Mouse (Mus musculus) midbrain, embryonic 10.5 days (tissue): Measurements from ENCODE around the gene Tmod3. TPM values are rescaled to one million over a fixed set of nuclear protein-coding genes. Genes with fewer than 3 reads are reported as not detected.

Source experiments
- DNase-seq: peaks from one replicate; pipeline ENCODE4 v3.0.0-alpha.2; 2017; ENCODE audit warnings: low spot score
- H3K27ac ChIP-seq: fragments of 300-500 bp; sonication (generic); replicated peaks from 2 replicates; pipeline ENCODE4 v1.5.1; 2016; ENCODE audit warnings: mild to moderate bottlenecking
- H3K27me3 ChIP-seq: fragments of 300-500 bp; sonication (generic); 2 replicates; pipeline ENCODE4 v1.6.1; 2016; ENCODE audit warnings: low read depth, mild to moderate bottlenecking; ENCODE audit not compliant: poor library complexity, severe bottlenecking
- H3K36me3 ChIP-seq: fragments of 300-500 bp; sonication (generic); 2 replicates; pipeline ENCODE4 v1.6.1; 2016; ENCODE audit warnings: mild to moderate bottlenecking, moderate library complexity
- H3K4me1 ChIP-seq: fragments of 300-500 bp; sonication (generic); 2 replicates; pipeline ENCODE4 v1.6.1; 2016
- H3K4me3 ChIP-seq: fragments of 300-500 bp; sonication (generic); 2 replicates; pipeline ENCODE4 v1.5.1; 2016; ENCODE audit warnings: mild to moderate bottlenecking, moderate library complexity
- H3K9me3 ChIP-seq: fragments of 300-500 bp; sonication (generic); replicated peaks from 2 replicates; pipeline ENCODE4 v1.6.1; 2016; ENCODE audit warnings: mild to moderate bottlenecking
- WGBS: fragments of 180-500 bp; shearing (Covaris S2); methylation state at CpG from one replicate; pipeline ENCODE4 v1.1.7; 2016; 5-methylcytosine and 5-hydroxymethylcytosine counted together
- polyA plus RNA-seq: library from polyadenylated mRNA; unstranded; fragments of >200 nt; fragmentation: Nextera tagmentation; extraction: Ambion mirVana; gene quantifications from 2 replicates; pipeline ENCODE4 v1.2.1, GENCODE M21; 2016

Tmod3 gene
- polyA plus RNA-seq, 1 experiment from 2014 or later = 90.8 TPM

- no peaks in the 10 kb centered on the region for H3K27me3 ChIP-seq
- peaks cover 35% of the 10 kb centered on the region for H3K36me3 ChIP-seq
- no peak for DNase-seq
- no peaks in the 10 kb centered on the region for H3K9me3 ChIP-seq
- whole genome bisulfite sequencing = 91% methylated on average over 5 of the region's 5 CpGs
- no peak overlapping the region for H3K4me3 ChIP-seq
- H3K27ac ChIP-seq = no peak overlapping the region
- H3K4me1 ChIP-seq = no peaks in the 10 kb centered on the region
These were observed 11.8 kb upstream of the Tmod3 start for GRCm38 (mm10) chr9:75571036-75571942.

- DNase-seq = no peak
- 93% methylated on average over 6 of the region's 6 CpGs for WGBS
- Histone ChIP-seq H3K27me3 (no peaks in the 10 kb centered on the region), H3K4me1 (no peaks in the 10 kb centered on the region), H3K9me3 (no peaks in the 10 kb centered on the region), H3K36me3 (peaks cover 8% of the 10 kb centered on the region), H3K27ac (no peak overlapping the region), H3K4me3 (no peak overlapping the region)
These were observed 8.9 kb upstream of the Tmod3 start for GRCm38 (mm10) chr9:75568399-75568798.

GRCm38 (mm10) chr9:75564892-75565291, 5.4 kb upstream of the Tmod3 start:
- no peaks in the 10 kb centered on the region for H3K27me3 ChIP-seq
- H3K4me1 ChIP-seq = peaks cover under 1% of the 10 kb centered on the region; the same call in 1 of the 2 replicates
- H3K27ac ChIP-seq = no peak overlapping the region
- no peaks in the 10 kb centered on the region for H3K9me3 ChIP-seq
- no peak overlapping the region for H3K4me3 ChIP-seq
- 85% methylated on average over 6 of the region's 6 CpGs for WGBS
- no peak for DNase-seq
- H3K36me3 ChIP-seq = no peaks in the 10 kb centered on the region

- no peak for DNase-seq
- Histone ChIP-seq H3K27ac (no peak overlapping the region), H3K4me3 (no peak overlapping the region), H3K9me3 (no peaks in the 10 kb centered on the region), H3K27me3 (no peaks in the 10 kb centered on the region), H3K36me3 (no peaks in the 10 kb centered on the region), H3K4me1 (peaks cover 10% of the 10 kb centered on the region)
- whole genome bisulfite sequencing = 87% methylated on average over 6 of the region's 6 CpGs
These were observed 4.2 kb upstream of the Tmod3 start for GRCm38 (mm10) chr9:75563622-75564021.

GRCm38 (mm10) chr9:75563176-75563575, 3.7 kb upstream of the Tmod3 start:
- H3K4me1 ChIP-seq = peaks cover 15% of the 10 kb centered on the region
- H3K4me3 ChIP-seq = no peak overlapping the region
- no peak overlapping the region for H3K27ac ChIP-seq
- H3K27me3 ChIP-seq = no peaks in the 10 kb centered on the region
- DNase-seq = no peak
- H3K36me3 ChIP-seq = no peaks in the 10 kb centered on the region
- no peaks in the 10 kb centered on the region for H3K9me3 ChIP-seq
- WGBS = 66% methylated on average over 2 of the region's 2 CpGs

GRCm38 (mm10) chr9:75561040-75561669, 1.7 kb upstream of the Tmod3 start:
- Histone ChIP-seq H3K9me3 (no peaks in the 10 kb centered on the region), H3K27me3 (no peaks in the 10 kb centered on the region), H3K36me3 (no peaks in the 10 kb centered on the region), H3K27ac (no peak overlapping the region), H3K4me3 (no peak overlapping the region), H3K4me1 (peaks cover 21% of the 10 kb centered on the region)
- 89% methylated on average over 13 of the region's 13 CpGs for WGBS
- DNase-seq = no peak

- Histone ChIP-seq H3K36me3 (no peaks in the 10 kb centered on the region), H3K9me3 (no peaks in the 10 kb centered on the region), H3K27ac (no peak overlapping the region), H3K4me3 (no peak overlapping the region), H3K27me3 (no peaks in the 10 kb centered on the region), H3K4me1 (peaks cover 21% of the 10 kb centered on the region)
- DNase-seq = no peak
These were observed 896 bp upstream of the Tmod3 start for GRCm38 (mm10) chr9:75560353-75560752.

- peak overlapping the region; percentile 82 for H3K4me3 ChIP-seq
- no peak for DNase-seq
- peak overlapping the region; percentile 88 for H3K27ac ChIP-seq
- H3K9me3 ChIP-seq = no peaks in the 10 kb centered on the region
- H3K27me3 ChIP-seq = no peaks in the 10 kb centered on the region
- no peaks in the 10 kb centered on the region for H3K36me3 ChIP-seq
- under 1% methylated on average over 47 of the region's 47 CpGs for WGBS
- H3K4me1 ChIP-seq = peaks cover 21% of the 10 kb centered on the region
These were observed 495 bp downstream of the Tmod3 start for GRCm38 (mm10) chr9:75558812-75559511.

- Histone ChIP-seq H3K36me3 (no peaks in the 10 kb centered on the region), H3K9me3 (no peaks in the 10 kb centered on the region), H3K27me3 (no peaks in the 10 kb centered on the region), H3K4me3 (peak overlapping the region; percentile 82), H3K4me1 (peaks cover 21% of the 10 kb centered on the region), H3K27ac (no peak overlapping the region; the same call in 1 of the 2 replicates)
- WGBS = 30% methylated on average over 3 of the region's 3 CpGs
- no peak for DNase-seq
These were observed 1.1 kb downstream of the Tmod3 start for GRCm38 (mm10) chr9:75558360-75558759.

GRCm38 (mm10) chr9:75553719-75554118, 5.7 kb downstream of the Tmod3 start:
- Histone ChIP-seq H3K27ac (no peak overlapping the region), H3K4me1 (peaks cover 14% of the 10 kb centered on the region), H3K9me3 (no peaks in the 10 kb centered on the region), H3K4me3 (no peak overlapping the region), H3K36me3 (no peaks in the 10 kb centered on the region), H3K27me3 (no peaks in the 10 kb centered on the region)
- DNase-seq = no peak
- 81% methylated on average over 4 of the region's 4 CpGs for WGBS

- Histone ChIP-seq H3K4me1 (0 out of 2 replicates have a peak, but pooled peaks cover 3% of the 10 kb centered on the region), H3K27ac (no peak overlapping the region), H3K4me3 (no peak overlapping the region), H3K27me3 (no peaks in the 10 kb centered on the region), H3K9me3 (no peaks in the 10 kb centered on the region), H3K36me3 (no peaks in the 10 kb centered on the region)
- no peak for DNase-seq
- 62% methylated on average over 5 of the region's 5 CpGs for WGBS
These were observed 8.1 kb downstream of the Tmod3 start for GRCm38 (mm10) chr9:75551342-75551741.

- no peak overlapping the region for H3K4me3 ChIP-seq
- WGBS = 83% methylated on average over 8 of the region's 8 CpGs
These were observed 10.4 kb downstream of the Tmod3 start for GRCm38 (mm10) chr9:75549010-75549409.

More at GRCm38 (mm10) chr9:75549010-75549409, 10.4 kb downstream of the Tmod3 start:
- no peak for DNase-seq
- no peak overlapping the region for H3K27ac ChIP-seq
- H3K4me1 ChIP-seq = 0 out of 2 replicates have a peak, but pooled peaks cover 3% of the 10 kb centered on the region
- no peaks in the 10 kb centered on the region for H3K27me3 ChIP-seq
- no peaks in the 10 kb centered on the region for H3K9me3 ChIP-seq
- no peaks in the 10 kb centered on the region for H3K36me3 ChIP-seq
